27 mouse cellular contexts compared by ENCODE assay signal in genomic region chr13:55620275-55620674, GRCm38 (mm10).
"Had no signal": no experiment of that assay in that cellular context is flagged by ENCODE, and none has a peak within 500 bp of the region (broad histone marks: within the 10 kb centered on the region; RNA-seq: fewer than 3 reads in every experiment).

No protein-coding gene starts in this region.

- H3K4me2 ChIP-seq: embryonic facial prominence, embryonic 12.5 days; embryonic facial prominence, embryonic 13.5 days; embryonic facial prominence, embryonic 15.5 days; forebrain, embryonic 12.5 days; forebrain, embryonic 13.5 days; forebrain, embryonic 15.5 days had no signal

- H3K9me3 ChIP-seq: embryonic facial prominence, embryonic 10.5 days; embryonic facial prominence, embryonic 12.5 days; embryonic facial prominence, embryonic 13.5 days; embryonic facial prominence, embryonic 15.5 days; forebrain, embryonic 10.5 days; forebrain, embryonic 12.5 days; forebrain, embryonic 13.5 days; forebrain, embryonic 15.5 days had no signal

- H3K4me3 ChIP-seq: embryonic facial prominence, embryonic 10.5 days; embryonic facial prominence, embryonic 12.5 days; embryonic facial prominence, embryonic 13.5 days; embryonic facial prominence, embryonic 15.5 days; erythroblast, embryonic 14.5 days; forebrain, embryonic 10.5 days; forebrain, embryonic 12.5 days; forebrain, embryonic 13.5 days; forebrain, embryonic 15.5 days; gastrocnemius, adult 2 months; heart, adult 2 months had no signal

- ATAC-seq: forebrain, embryonic 13.5 days; forebrain, embryonic 14.5 days; forebrain, embryonic 15.5 days; forebrain, embryonic 16.5 days; forebrain, postnatal 0 days had no signal

- DNase-seq: cerebellum, adult 8-10 months; cerebellum, adult 9-10 months; cerebellum, adult 9-11 months; cerebellum, postnatal 10 days; cerebellum, postnatal 14 days; cerebellum, postnatal 25 days; cerebellum, postnatal 36 days; embryo, embryonic 11 days; forebrain, postnatal 0 days; gastrocnemius, adult 2 months; gastrocnemius, postnatal 10 days; gastrocnemius, postnatal 14 days; gastrocnemius, postnatal 25 days; gastrocnemius, postnatal 36 days; heart, adult 18-20 months; heart, adult 2 months had no signal

- H3K9ac ChIP-seq: embryonic facial prominence, embryonic 12.5 days; embryonic facial prominence, embryonic 13.5 days; embryonic facial prominence, embryonic 15.5 days; forebrain, embryonic 12.5 days; forebrain, embryonic 13.5 days; forebrain, embryonic 15.5 days; forebrain, postnatal 0 days had no signal

- H3K27ac ChIP-seq: embryonic facial prominence, embryonic 10.5 days; embryonic facial prominence, embryonic 12.5 days; embryonic facial prominence, embryonic 13.5 days; embryonic facial prominence, embryonic 15.5 days; forebrain, embryonic 10.5 days; forebrain, embryonic 12.5 days; forebrain, embryonic 13.5 days; forebrain, embryonic 15.5 days; gastrocnemius, adult 2 months; heart, adult 2 months had no signal

- H3K27me3 ChIP-seq: embryonic facial prominence, embryonic 12.5 days; embryonic facial prominence, embryonic 13.5 days; embryonic facial prominence, embryonic 15.5 days; forebrain, embryonic 12.5 days; forebrain, embryonic 13.5 days; forebrain, embryonic 15.5 days had no signal
